Mouse (Mus musculus) myocyte (in vitro differentiated cells): ENCODE results near the gene Cox8a. TPM values are rescaled to one million over a fixed set of nuclear protein-coding genes. Genes with fewer than 3 reads are reported as not detected.

Experiments
- H3K27me3 ChIP-seq: one replicate; pipeline ENCODE4 v1.6.1; 2011; ENCODE audit not compliant: control insufficient read depth, insufficient read depth, insufficient read length
- H3K36me3 ChIP-seq: one replicate; pipeline ENCODE4 v1.6.1; 2011; ENCODE audit not compliant: control insufficient read depth, insufficient read depth
- H3K4me2 ChIP-seq: one replicate; pipeline ENCODE4 v1.6.1; 2011; ENCODE audit warnings: low read depth, control low read depth
- H3K4me3 ChIP-seq: one replicate; pipeline ENCODE4 v1.5.1; 2011; ENCODE audit warnings: mild to moderate bottlenecking, control low read depth, moderate library complexity
- H3K79me2 ChIP-seq: one replicate; pipeline ENCODE4 v1.6.1; 2011; ENCODE audit not compliant: control insufficient read depth, insufficient read depth
- H3ac ChIP-seq: one replicate; pipeline ENCODE4 v1.6.1; 2011; ENCODE audit not compliant: control insufficient read depth, insufficient read length
- CEBPB ChIP-seq: IDR thresholded peaks from 2 replicates; pipeline ENCODE4 v1.6.1; 2011; ENCODE audit warnings: mild to moderate bottlenecking, moderate library complexity; ENCODE audit not compliant: poor library complexity, insufficient read depth, severe bottlenecking
- E2F4 ChIP-seq: IDR thresholded peaks from one replicate; pipeline ENCODE4 v1.6.1; 2011; ENCODE audit warnings: mild to moderate bottlenecking, control low read depth, moderate library complexity; ENCODE audit not compliant: insufficient read depth
- MAX ChIP-seq: IDR thresholded peaks from one replicate; pipeline ENCODE4 v1.6.1; 2011; ENCODE audit warnings: low read depth, mild to moderate bottlenecking, control low read depth
- MYOD1 ChIP-seq, 3 experiments: IDR thresholded peaks; one replicate each; pipeline ENCODE4 v1.6.1; 2011; ENCODE audit warnings: control low read depth in 2 of 3, low read depth in 2 of 3, mild to moderate bottlenecking in 2 of 3, moderate library complexity in 1 of 3; ENCODE audit not compliant: insufficient read length in 2 of 3, control insufficient read depth in 1 of 3
- MYOG ChIP-seq, 3 experiments: IDR thresholded peaks; one replicate each; pipeline ENCODE4 v1.6.1; 2011; ENCODE audit warnings: control low read depth in 2 of 3, low read depth in 2 of 3, mild to moderate bottlenecking in 2 of 3; ENCODE audit not compliant: insufficient read length in 2 of 3, control insufficient read depth in 1 of 3, insufficient read depth in 1 of 3
- POLR2A ChIP-seq: IDR thresholded peaks from one replicate; pipeline ENCODE4 v1.6.1; 2011; ENCODE audit warnings: low read depth, mild to moderate bottlenecking, control low read depth, moderate library complexity; ENCODE audit not compliant: insufficient read length
- POLR2AphosphoS2 ChIP-seq: IDR thresholded peaks from one replicate; pipeline ENCODE4 v1.6.1; 2011; ENCODE audit warnings: low read depth, control low read depth; ENCODE audit not compliant: insufficient read length
- REST ChIP-seq: IDR thresholded peaks from one replicate; pipeline ENCODE4 v1.6.1; 2011; ENCODE audit warnings: mild to moderate bottlenecking, control low read depth, moderate library complexity; ENCODE audit not compliant: insufficient read depth, insufficient read length
- SRF ChIP-seq: IDR thresholded peaks from one replicate; pipeline ENCODE4 v1.6.1; 2011; ENCODE audit warnings: low read depth; ENCODE audit not compliant: control insufficient read depth, insufficient read length
- TCF12 ChIP-seq: IDR thresholded peaks from one replicate; pipeline ENCODE4 v1.6.1; 2011; ENCODE audit warnings: mild to moderate bottlenecking, control low read depth; ENCODE audit not compliant: poor library complexity, insufficient read depth, severe bottlenecking
- TCF3 ChIP-seq: IDR thresholded peaks from one replicate; pipeline ENCODE4 v1.6.1; 2011; ENCODE audit warnings: low read depth, control low read depth; ENCODE audit not compliant: insufficient read length
- USF1 ChIP-seq: IDR thresholded peaks from one replicate; pipeline ENCODE4 v1.6.1; 2011; ENCODE audit warnings: low read depth, mild to moderate bottlenecking, control low read depth, moderate library complexity
- polyA plus RNA-seq: library from polyadenylated mRNA; unstranded; fragments of >200 nt; fragmentation: generic; extraction: Trizol; gene quantifications from one replicate; pipeline ENCODE4 v1.2.1, GENCODE M21; 2012; ENCODE audit warnings: missing spikeins

The Cox8a gene
- polyA plus RNA-seq, 1 experiment = 1,011 TPM

DNA sequence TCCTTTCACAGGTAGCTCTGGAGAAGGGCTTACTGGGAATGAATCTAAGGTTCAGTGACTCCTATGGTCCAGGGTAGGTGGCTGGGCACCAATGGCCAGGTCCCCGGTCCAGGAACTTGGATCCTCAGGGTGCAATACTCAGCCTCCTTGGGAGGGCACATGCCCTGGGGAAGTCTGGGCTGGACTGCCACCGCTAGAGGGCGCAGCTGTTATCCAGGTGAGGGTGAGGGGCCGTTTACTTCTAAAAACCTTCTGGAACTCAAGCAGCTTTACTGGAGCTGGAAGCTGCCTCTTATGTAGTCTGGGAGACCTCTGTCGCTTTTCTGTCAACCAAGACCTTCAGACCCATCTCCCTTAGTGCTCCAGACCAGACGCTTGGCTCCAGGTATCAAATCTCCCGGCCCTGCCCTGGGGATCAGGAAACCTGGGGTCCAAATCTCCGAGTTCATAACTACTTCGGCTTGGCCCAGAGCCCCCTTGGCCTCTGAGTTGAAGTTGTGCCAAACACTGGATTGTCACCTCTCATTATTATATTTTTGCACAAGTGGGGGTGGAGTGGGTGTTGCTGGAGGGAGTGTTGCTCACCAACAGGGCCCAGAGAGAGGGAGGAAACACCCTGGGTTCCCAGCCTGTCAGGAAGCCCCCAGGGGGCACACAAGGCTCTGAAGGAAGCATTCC lies 46.8 kb upstream of the Cox8a start:
- Histone ChIP-seq H3K4me2 (peak overlapping the region; percentile 41), H3K27me3 (no peaks in the 10 kb centered on the region), H3K36me3 (no peaks in the 10 kb centered on the region), H3K4me3 (no peak overlapping the region), H3ac (no peak overlapping the region), H3K79me2 (peaks cover 3% of the 10 kb centered on the region)
- TF ChIP-seq TCF3 (no peak), REST (no peak), POLR2AphosphoS2 (no peak), MAX (no peak)

DNA sequence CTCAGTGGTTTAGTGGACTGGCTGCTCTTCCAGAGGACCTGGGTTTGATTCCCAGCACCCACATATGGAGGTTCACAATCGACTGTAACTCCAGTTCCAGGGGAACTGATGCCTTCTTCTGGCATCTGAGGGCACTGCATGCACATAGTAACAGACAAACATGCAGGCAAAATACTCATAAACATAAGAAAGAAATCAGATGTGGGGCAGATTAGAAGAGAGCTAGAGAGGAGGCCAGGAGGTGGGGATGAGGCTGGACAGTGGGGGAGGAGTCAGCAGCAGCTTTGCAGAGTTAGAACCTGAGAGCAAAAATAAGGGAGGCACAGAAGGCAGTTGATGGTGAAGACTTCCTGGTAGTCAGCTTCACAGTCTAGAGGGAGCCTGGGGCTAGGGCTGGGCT lies 45.2 kb upstream of the Cox8a start:
- H3ac ChIP-seq = no peak overlapping the region
- no peak overlapping the region for H3K4me2 ChIP-seq
- no peaks in the 10 kb centered on the region for H3K36me3 ChIP-seq
- H3K27me3 ChIP-seq = no peaks in the 10 kb centered on the region
- H3K79me2 ChIP-seq = no peaks in the 10 kb centered on the region
- no peak overlapping the region for H3K4me3 ChIP-seq
- no peak for TF ChIP-seq TCF3

DNA sequence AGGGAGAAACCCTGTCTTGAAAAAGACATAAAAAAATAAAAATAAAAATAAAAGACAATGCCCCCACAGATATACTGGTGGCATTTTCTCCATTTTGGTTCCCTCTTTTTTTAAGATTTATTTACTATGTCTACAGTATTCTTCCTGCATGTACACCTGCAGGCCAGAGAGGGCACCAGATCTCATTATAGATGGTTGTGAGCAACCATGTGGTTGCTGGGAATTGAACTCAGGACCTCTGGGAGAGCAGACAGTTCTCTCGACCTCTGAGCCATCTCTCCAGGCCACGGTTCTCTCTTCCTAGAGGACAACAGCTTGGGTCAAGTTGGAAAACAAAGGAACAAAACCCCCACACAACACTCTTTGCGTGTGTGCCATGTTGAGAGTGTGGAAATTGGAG lies 44.5 kb upstream of the Cox8a start:
- no peak overlapping the region for H3K4me2 ChIP-seq
- TF ChIP-seq E2F4 (no peak), REST (no peak), MAX (no peak), SRF (no peak), TCF12 (no peak), MYOD1 (IDR thresholded peaks at IDR 0.05; ENCODE audit: control insufficient read depth in 1 of 3, insufficient read length in 2 of 3, low read depth in 2 of 3) (no peak), POLR2A (no peak), USF1 (no peak), POLR2AphosphoS2 (no peak), CEBPB (no peak), MYOG (IDR thresholded peaks at IDR 0.05; ENCODE audit: control insufficient read depth in 1 of 3, insufficient read depth in 1 of 3, insufficient read length in 2 of 3, low read depth in 2 of 3) (no peak)
- H3K79me2 ChIP-seq = no peaks in the 10 kb centered on the region
- no peak overlapping the region for H3K4me3 ChIP-seq
- H3K27me3 ChIP-seq = no peaks in the 10 kb centered on the region
- H3ac ChIP-seq = no peak overlapping the region
- no peaks in the 10 kb centered on the region for H3K36me3 ChIP-seq

DNA sequence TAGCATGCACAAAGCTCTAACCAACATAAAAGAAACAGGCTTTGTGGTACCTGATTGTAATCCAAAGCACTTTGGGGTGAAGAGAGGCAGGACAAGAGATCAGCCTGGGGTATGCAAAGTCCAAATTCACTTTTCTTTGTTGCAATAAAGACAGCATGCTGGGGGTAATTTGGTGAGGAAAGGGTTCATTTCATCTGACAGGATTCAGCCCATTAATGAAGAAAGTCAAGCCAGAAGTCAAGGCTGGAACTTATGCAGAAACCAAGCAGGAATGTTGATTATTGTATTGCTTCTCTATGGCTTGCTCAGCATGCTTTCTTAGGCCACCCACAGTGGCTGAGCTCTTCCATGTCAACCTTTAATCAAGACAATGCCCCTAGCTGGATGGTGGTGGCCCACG lies 44.1 kb upstream of the Cox8a start:
- no peaks in the 10 kb centered on the region for H3K27me3 ChIP-seq
- H3K4me3 ChIP-seq = no peak overlapping the region
- H3K36me3 ChIP-seq = no peaks in the 10 kb centered on the region
- no peak for TF ChIP-seq REST
- TF ChIP-seq TCF12 = no peak
- no peak for TF ChIP-seq SRF
- no peak for TF ChIP-seq E2F4
- no peak for TF ChIP-seq MYOG (IDR thresholded peaks at IDR 0.05; ENCODE audit: control insufficient read depth in 1 of 3, insufficient read depth in 1 of 3, insufficient read length in 2 of 3, low read depth in 2 of 3)
- no peak for TF ChIP-seq CEBPB
- TF ChIP-seq MYOD1 (IDR thresholded peaks at IDR 0.05; ENCODE audit: control insufficient read depth in 1 of 3, insufficient read length in 2 of 3, low read depth in 2 of 3) = no peak
- no peak for TF ChIP-seq TCF3
- no peak for TF ChIP-seq MAX
- no peak for TF ChIP-seq USF1
- no peak for TF ChIP-seq POLR2AphosphoS2
- TF ChIP-seq POLR2A = no peak
- H3ac ChIP-seq = no peak overlapping the region
- no peak overlapping the region for H3K4me2 ChIP-seq
- no peaks in the 10 kb centered on the region for H3K79me2 ChIP-seq

DNA sequence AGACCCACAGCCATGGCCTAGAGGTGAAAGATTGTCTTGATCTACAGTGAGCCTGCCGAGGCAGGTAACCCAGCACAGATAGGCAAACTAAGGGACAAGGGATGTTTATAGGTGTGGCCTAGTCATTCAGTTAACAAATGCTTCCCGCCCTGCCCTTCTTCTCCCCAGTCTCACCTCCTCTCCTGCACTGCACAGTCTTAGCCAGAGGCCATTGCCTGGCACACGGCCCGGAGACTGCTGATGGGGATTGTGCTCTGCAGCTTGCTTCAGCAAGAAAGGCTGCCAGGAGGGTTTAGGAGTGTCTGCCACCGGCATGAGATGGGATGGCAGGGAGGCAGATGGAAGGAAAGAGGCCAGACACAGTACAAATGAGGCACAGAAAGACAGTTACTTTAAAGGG lies 40.5 kb upstream of the Cox8a start:
- Histone ChIP-seq H3K79me2 (no peaks in the 10 kb centered on the region), H3K27me3 (no peaks in the 10 kb centered on the region), H3K4me3 (no peak overlapping the region), H3K4me2 (no peak overlapping the region), H3K36me3 (no peaks in the 10 kb centered on the region), H3ac (no peak overlapping the region)
- TF ChIP-seq POLR2A (no peak), REST (no peak), TCF3 (no peak), MAX (no peak), SRF (no peak)
